Mouse (Mus musculus) layer of hippocampus, adult 8-10 months (tissue): ENCODE measurements around the gene Olfr987. TPM values are rescaled to one million over a fixed set of nuclear protein-coding genes. Genes with fewer than 3 reads are reported as not detected.
"Not testable (repeated sequence)": the region's sequence is repeated elsewhere in the genome, so short reads cannot be mapped to it uniquely, and the experiment has no call there.

Experiments used
- DNase-seq, 2 experiments: peaks; one replicate each; pipeline ENCODE4 v3.0.0; 2022; ENCODE audit warnings: low spot score in 2 of 2
- total RNA-seq, 4 experiments: library from RNA; stranded (reverse); gene quantifications; 2 replicates each; pipeline ENCODE4 v1.2.4; 2022

Olfr987 gene
- not detected for total RNA-seq

- not testable (repeated sequence) for DNase-seq
These were observed at the start of gene Olfr987 for GRCm38 (mm10) chr2:85339215-85339614. Gene Olfr987, minus strand, starts transcription at chr2:85339315.

DNA sequence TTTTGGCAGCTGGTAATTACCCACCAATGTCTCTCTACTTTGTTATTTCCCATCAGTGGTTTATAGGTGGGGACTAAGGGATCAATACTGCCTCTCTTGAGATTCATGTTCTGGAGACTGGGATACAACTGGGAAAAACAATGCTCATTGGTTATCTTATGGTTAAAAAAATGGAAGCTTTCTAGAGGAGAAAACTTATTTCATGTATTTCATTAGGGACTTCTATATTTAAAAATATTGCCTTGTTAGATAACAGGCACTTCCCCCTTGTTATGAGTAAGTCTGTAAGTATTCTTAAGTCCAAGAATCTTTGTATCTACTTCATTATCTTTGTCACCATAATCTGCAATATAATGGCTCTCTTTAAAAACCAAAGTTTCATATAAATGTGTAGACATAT, 24.0 kb upstream of the Olfr987 start, which contains the start of gene Olfr988:
TSS of gene Olfr988 (minus strand) at position 101 of the 400 bp plus-strand sequence.
- DNase-seq, result not testable (repeated sequence)

GRCm38 (mm10) chr2:85339972-85340371, 857 bp upstream of the Olfr987 start:
- no peak for DNase-seq

DNA sequence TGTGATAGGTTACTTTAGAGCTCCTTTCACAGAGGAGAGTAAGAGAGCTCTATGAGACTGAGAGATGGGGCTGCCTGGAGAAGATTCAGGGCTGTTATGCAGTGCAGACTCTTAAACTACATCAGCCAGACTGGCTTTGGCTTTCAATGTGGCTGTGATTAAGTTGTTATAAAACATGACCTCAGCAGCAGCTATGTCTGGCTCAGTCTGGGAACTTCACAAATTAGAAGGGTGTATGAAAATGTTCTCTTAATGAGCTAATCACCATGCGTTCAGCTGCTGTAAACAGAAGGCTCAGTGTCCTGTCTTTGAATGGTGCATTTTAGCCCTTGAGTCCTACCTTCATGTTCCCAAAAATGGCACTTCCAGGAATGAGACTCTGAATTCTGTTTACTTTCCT, 20.0 kb downstream of the Olfr987 start:
- DNase-seq, result no peak

- no peak for DNase-seq
These were observed 53.7 kb downstream of the Olfr987 start for GRCm38 (mm10) chr2:85285406-85285805.

DNA sequence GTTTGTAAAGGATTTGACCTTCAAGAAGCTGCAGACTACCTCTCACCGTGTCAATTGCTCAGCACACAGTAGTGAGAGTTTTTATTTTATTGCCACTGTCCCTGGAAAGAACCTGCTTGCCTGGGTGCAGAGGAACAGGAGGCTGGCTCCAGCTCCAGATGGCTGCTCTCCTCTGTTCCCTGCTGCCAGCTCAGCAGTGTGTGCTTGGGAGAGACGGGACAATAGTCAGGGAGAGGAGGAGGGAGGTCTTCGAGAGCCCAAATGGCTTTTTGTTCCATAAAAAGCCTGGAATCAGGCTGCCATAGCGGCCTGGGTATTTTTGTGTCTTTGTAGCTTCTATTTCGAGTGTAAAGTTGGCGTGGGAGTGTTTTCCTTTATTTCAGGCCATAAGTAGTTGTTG, 54.5 kb downstream of the Olfr987 start:
- DNase-seq, result peak; percentile 82 to 83

GRCm38 (mm10) chr2:85283631-85284466, 55.3 kb downstream of the Olfr987 start:
- DNase-seq, result no peak

GRCm38 (mm10) chr2:85281023-85281422, 58.1 kb downstream of the Olfr987 start:
- no peak for DNase-seq

Other genes starting within 250 kb of the Olfr987 start
- 1 to 10 TPM in 1 of 4 experiments, under 1 TPM in 3; 0.13 to 1.4 (median 0.59) TPM for gene Aplnr, start 203.1 kb downstream of the Olfr987 start, total RNA-seq
- 10 to 100 TPM; 15.3 to 19.1 (median 16.6) TPM for gene Lrrc55, start 142.1 kb downstream of the Olfr987 start, total RNA-seq
- not detected for gene Olfr988, start 23.9 kb upstream of the Olfr987 start, total RNA-seq
- not detected for gene Olfr992, start 70.2 kb upstream of the Olfr987 start, total RNA-seq
- not detected for gene Olfr993, start 75.6 kb upstream of the Olfr987 start, total RNA-seq
- gene Olfr994, start 97.1 kb upstream of the Olfr987 start, total RNA-seq, result not detected
- not detected for gene Olfr995, start 104.3 kb upstream of the Olfr987 start, total RNA-seq
- under 1 TPM; 0.18 to 0.73 (median 0.27) TPM for gene 4833423E24Rik, start 179.7 kb upstream of the Olfr987 start, total RNA-seq
- not detected for gene Olfr996, start 239.9 kb upstream of the Olfr987 start, total RNA-seq
- gene Olfr998, start 249.6 kb upstream of the Olfr987 start, total RNA-seq, result not detected